In genomic region chr2:60359796-60360195, GRCm38 (mm10) we compare ENCODE assay signal across 31 mouse cellular contexts.
"Had no signal": no experiment of that assay in that cellular context is flagged by ENCODE, and none has a peak within 500 bp of the region (broad histone marks: within the 10 kb centered on the region; RNA-seq: fewer than 3 reads in every experiment).

No protein-coding gene starts in this region.

- H3K27ac ChIP-seq: limb, embryonic 10.5 days; limb, embryonic 12.5 days; limb, embryonic 13.5 days; limb, embryonic 15.5 days; liver, embryonic 12.5 days; liver, embryonic 13.5 days; liver, embryonic 14.5 days; liver, embryonic 15.5 days; lung, embryonic 15.5 days; macrophage; midbrain, embryonic 10.5 days; midbrain, embryonic 12.5 days; midbrain, embryonic 13.5 days; midbrain, embryonic 15.5 days had no signal

- H3K36me3 ChIP-seq: limb, embryonic 12.5 days; limb, embryonic 13.5 days; limb, embryonic 15.5 days; liver, embryonic 12.5 days; liver, embryonic 13.5 days; liver, embryonic 15.5 days; lung, embryonic 15.5 days; midbrain, embryonic 10.5 days; midbrain, embryonic 12.5 days; midbrain, embryonic 13.5 days; midbrain, embryonic 15.5 days had no signal

- H3K9me3 ChIP-seq: limb, embryonic 10.5 days; limb, embryonic 12.5 days; limb, embryonic 13.5 days; limb, embryonic 15.5 days; liver, embryonic 12.5 days; liver, embryonic 13.5 days; liver, embryonic 15.5 days; lung, embryonic 15.5 days; midbrain, embryonic 10.5 days; midbrain, embryonic 12.5 days; midbrain, embryonic 13.5 days; midbrain, embryonic 15.5 days had no signal

- H3K4me1 ChIP-seq: limb, embryonic 10.5 days; limb, embryonic 12.5 days; limb, embryonic 13.5 days; limb, embryonic 15.5 days; liver, embryonic 13.5 days; liver, embryonic 15.5 days had no signal

- H3K9ac ChIP-seq: limb, embryonic 12.5 days; limb, embryonic 13.5 days; limb, embryonic 15.5 days; liver, embryonic 12.5 days; liver, embryonic 13.5 days; liver, embryonic 14.5 days; liver, embryonic 15.5 days; liver, postnatal 0 days; lung, embryonic 14.5 days; lung, embryonic 15.5 days; midbrain, embryonic 12.5 days; midbrain, embryonic 13.5 days; midbrain, embryonic 15.5 days had no signal

- H3K27me3 ChIP-seq: limb, embryonic 12.5 days; limb, embryonic 13.5 days; limb, embryonic 15.5 days; liver, embryonic 12.5 days; liver, embryonic 13.5 days; liver, embryonic 15.5 days; lung, embryonic 15.5 days; midbrain, embryonic 12.5 days; midbrain, embryonic 13.5 days; midbrain, embryonic 15.5 days had no signal

- DNase-seq: left cerebral cortex, postnatal 4 days; liver; liver, embryonic 13.5 days; liver, postnatal 0 days; lung, adult 18-20 months; lung, adult 2 months; lung, embryonic 14.5 days; lung, postnatal 10 days; lung, postnatal 14 days; lung, postnatal 36 days; lung, postnatal 4 days; midbrain, embryonic 14.5 days had no signal

- ATAC-seq: liver, embryonic 12.5 days; liver, postnatal 0 days; lung, postnatal 0 days; midbrain, embryonic 13.5 days; midbrain, embryonic 15.5 days; midbrain, embryonic 16.5 days had no signal

- H3K4me3 ChIP-seq: limb, embryonic 10.5 days; limb, embryonic 12.5 days; limb, embryonic 13.5 days; limb, embryonic 15.5 days; liver, embryonic 12.5 days; liver, embryonic 13.5 days; liver, embryonic 15.5 days; lung, embryonic 15.5 days; megakaryocyte, embryonic 14.5 days; midbrain, embryonic 10.5 days; midbrain, embryonic 12.5 days; midbrain, embryonic 13.5 days; midbrain, embryonic 15.5 days; myocyte had no signal

- H3K4me2 ChIP-seq: limb, embryonic 12.5 days; limb, embryonic 13.5 days; limb, embryonic 15.5 days; liver, embryonic 11.5 days; liver, embryonic 12.5 days; liver, embryonic 13.5 days; liver, embryonic 15.5 days; lung, embryonic 14.5 days; lung, embryonic 15.5 days; midbrain, embryonic 11.5 days; midbrain, embryonic 12.5 days; midbrain, embryonic 13.5 days; midbrain, embryonic 15.5 days had no signal
